Mouse (Mus musculus) embryonic facial prominence, embryonic 13.5 days (tissue): ENCODE results near the gene Ythdf2. TPM values are rescaled to one million over a fixed set of nuclear protein-coding genes. Genes with fewer than 3 reads are reported as not detected.

Source experiments
- ATAC-seq: fragments of 200-750 bp; cut with Nextera tagmentation; 2 replicates; pipeline ENCODE4 v1.8.0; 2017; ENCODE audit warnings: low read depth; ENCODE audit not compliant: insufficient number of reproducible peaks, insufficient read depth, low FRiP score, low TSS enrichment
- H3K27ac ChIP-seq: fragments of 300-500 bp; sonication (generic); 2 replicates; pipeline ENCODE4 v1.5.1; 2015; ENCODE audit warnings: moderate library complexity, mild to moderate bottlenecking, inconsistent platforms
- H3K27me3 ChIP-seq: fragments of 300-500 bp; sonication (generic); 2 replicates; pipeline ENCODE4 v1.6.1; 2015; ENCODE audit warnings: mild to moderate bottlenecking, inconsistent platforms
- H3K36me3 ChIP-seq: fragments of 300-500 bp; sonication (generic); 2 replicates; pipeline ENCODE4 v1.6.1; 2015; ENCODE audit warnings: mild to moderate bottlenecking, inconsistent platforms
- H3K4me1 ChIP-seq: fragments of 300-500 bp; sonication (generic); 2 replicates; pipeline ENCODE4 v1.6.1; 2015; ENCODE audit warnings: inconsistent platforms
- H3K4me2 ChIP-seq: fragments of 300-500 bp; sonication (generic); 2 replicates; pipeline ENCODE4 v1.6.1; 2015; ENCODE audit warnings: moderate library complexity, mild to moderate bottlenecking, inconsistent platforms
- H3K4me3 ChIP-seq: fragments of 300-500 bp; sonication (generic); 2 replicates; pipeline ENCODE4 v1.5.1; 2015; ENCODE audit warnings: mild to moderate bottlenecking, inconsistent platforms
- H3K9ac ChIP-seq: fragments of 300-500 bp; sonication (generic); 2 replicates; pipeline ENCODE4 v1.6.1; 2015; ENCODE audit warnings: mild to moderate bottlenecking, inconsistent platforms
- H3K9me3 ChIP-seq: fragments of 300-500 bp; sonication (generic); 2 replicates; pipeline ENCODE4 v1.6.1; 2016; ENCODE audit warnings: inconsistent platforms
- WGBS: fragments of 180-500 bp; shearing (Covaris S2); methylation state at CpG from one replicate; pipeline ENCODE4 v1.1.7; 2015; ENCODE audit warnings: mixed read lengths; 5-methylcytosine and 5-hydroxymethylcytosine counted together
- polyA plus RNA-seq: library from polyadenylated mRNA; unstranded; fragments of >200 nt; fragmentation: Nextera tagmentation; extraction: Ambion mirVana; gene quantifications from 2 replicates; pipeline ENCODE4 v1.2.1, GENCODE M21; 2015

The Ythdf2 gene
- polyA plus RNA-seq, 1 experiment from 2014 or later, result 124 TPM

DNA sequence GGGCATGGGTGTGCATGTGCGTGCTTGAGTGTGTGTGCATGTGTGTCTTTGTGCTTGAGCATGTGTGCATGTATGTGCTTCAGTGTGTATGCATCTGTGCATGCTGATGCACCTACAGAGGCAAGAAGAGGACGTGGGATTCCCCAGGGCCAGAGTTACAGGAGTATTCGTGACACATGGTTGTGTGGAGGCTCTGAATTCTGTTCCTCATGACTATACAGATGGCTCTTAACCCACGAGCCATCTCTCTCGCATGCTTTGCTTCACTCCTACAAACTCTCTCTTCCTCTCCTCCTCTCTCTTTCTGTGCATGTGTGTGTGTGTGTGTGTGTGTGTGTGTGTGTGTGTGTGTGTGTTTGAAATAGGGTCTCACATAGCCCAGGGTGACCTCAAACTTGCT is 42.3 kb downstream of the Ythdf2 start:
- Histone ChIP-seq H3K4me3 (no peak overlapping the region), H3K9ac (no peak overlapping the region), H3K27me3 (no peaks in the 10 kb centered on the region), H3K36me3 (no peaks in the 10 kb centered on the region), H3K4me1 (peaks cover 21% of the 10 kb centered on the region), H3K4me2 (no peak overlapping the region), H3K27ac (no peak overlapping the region), H3K9me3 (0 out of 2 replicates have a peak, but pooled peaks cover 4% of the 10 kb centered on the region)
- ATAC-seq, result no peak
- WGBS, result 76% methylated on average over 5 of the region's 5 CpGs

DNA sequence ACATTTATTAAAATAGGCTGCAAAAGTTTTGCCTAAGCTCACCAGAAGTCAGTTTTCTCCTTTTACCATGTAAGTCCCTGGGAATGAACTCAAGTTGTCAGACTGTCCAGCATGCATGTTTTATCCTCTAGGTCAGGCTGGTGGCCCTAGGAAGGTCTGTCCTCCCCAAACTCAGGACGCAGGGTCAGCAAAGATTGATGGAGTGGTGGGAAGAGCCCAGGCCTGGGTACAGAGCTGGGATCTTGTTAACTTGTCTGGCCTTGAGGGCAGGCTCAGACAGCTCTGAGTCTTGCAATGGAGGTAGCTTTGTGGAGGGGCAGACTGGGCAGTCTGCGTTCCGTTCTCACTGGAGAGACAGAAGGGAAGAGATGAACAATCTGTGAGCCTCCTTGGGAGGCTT is 42.8 kb downstream of the Ythdf2 start:
- no peaks in the 10 kb centered on the region for H3K36me3 ChIP-seq
- no peak overlapping the region for H3K4me3 ChIP-seq
- H3K27me3 ChIP-seq, result no peaks in the 10 kb centered on the region
- no peak overlapping the region for H3K9ac ChIP-seq
- H3K27ac ChIP-seq, result no peak overlapping the region
- ATAC-seq, result no peak
- H3K9me3 ChIP-seq, result 0 out of 2 replicates have a peak, but pooled peaks cover 4% of the 10 kb centered on the region
- H3K4me1 ChIP-seq, result peaks cover 21% of the 10 kb centered on the region
- H3K4me2 ChIP-seq, result no peak overlapping the region
- WGBS, result 91% methylated on average over 3 of the region's 3 CpGs

DNA sequence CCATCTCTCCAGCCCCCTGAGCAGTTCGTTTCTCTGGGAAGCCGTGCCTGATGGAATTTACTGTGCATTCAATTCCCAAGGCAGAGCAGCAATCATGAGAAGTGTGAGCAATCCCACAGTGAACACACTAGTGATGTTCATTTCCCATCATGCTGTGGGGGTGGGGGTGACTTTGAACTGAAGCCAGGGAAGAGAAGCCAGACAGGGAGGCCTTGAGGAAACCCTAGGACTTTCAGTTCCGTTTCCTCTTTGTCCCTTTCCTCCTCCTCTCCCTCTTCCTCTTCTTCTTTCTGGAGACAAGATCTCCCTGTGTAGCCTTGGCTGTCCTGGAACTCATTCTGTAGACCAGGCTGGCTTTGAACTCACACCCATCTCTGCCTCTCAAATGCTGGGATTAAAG is 44.7 kb downstream of the Ythdf2 start:
- H3K27me3 ChIP-seq, result no peaks in the 10 kb centered on the region
- peaks cover 21% of the 10 kb centered on the region for H3K4me1 ChIP-seq
- no peak overlapping the region for H3K4me2 ChIP-seq
- no peak for ATAC-seq
- H3K9ac ChIP-seq, result no peak overlapping the region
- no peaks in the 10 kb centered on the region for H3K36me3 ChIP-seq
- WGBS, result 89% methylated on average over 3 of the region's 3 CpGs
- no peak overlapping the region for H3K27ac ChIP-seq
- no peak overlapping the region for H3K4me3 ChIP-seq
- 0 out of 2 replicates have a peak, but pooled peaks cover 4% of the 10 kb centered on the region for H3K9me3 ChIP-seq

DNA sequence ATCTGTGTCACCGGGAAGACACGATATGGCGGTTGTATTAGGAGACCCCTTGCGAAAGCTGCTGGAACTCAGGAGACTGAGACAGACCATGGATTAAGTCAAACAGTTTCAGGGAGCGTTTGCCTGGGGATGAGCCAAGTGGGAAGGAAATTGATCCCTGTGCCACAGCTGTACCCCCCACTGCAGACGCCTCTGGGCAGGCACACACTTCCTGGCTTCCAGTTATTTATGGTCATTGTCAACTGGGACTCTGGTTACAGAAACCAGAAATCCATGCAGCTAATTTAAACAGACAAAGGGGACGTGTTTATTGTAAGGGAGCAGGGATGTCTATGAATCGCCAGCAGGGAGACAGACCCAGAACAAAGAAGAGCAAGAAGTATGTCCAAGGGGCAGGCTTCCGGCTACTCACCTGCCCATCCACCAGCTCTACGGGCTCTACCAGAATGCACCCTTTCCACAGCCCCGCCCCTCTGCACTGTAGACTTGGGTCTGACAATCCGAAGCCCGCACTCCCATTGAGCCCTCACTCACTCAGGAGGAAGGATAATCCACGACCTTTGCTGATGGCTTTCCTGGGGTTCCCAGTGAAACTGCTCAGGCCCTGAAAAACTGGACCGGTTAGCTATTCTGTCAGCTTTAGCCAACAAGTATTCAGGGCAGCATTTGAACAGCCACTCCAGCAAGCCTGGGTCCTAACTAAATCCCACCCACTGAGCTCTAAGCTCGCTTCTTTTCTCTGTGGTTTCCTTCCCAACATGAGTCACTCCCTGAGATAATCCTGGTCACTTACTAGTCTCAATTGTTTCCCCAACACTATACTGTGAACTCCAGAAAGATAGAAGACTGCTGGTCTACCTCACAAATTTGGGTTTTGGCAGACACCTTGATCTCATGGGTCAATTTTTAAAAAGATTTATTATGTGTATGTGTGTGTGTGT is 45.5 kb downstream of the Ythdf2 start:
- H3K4me3 ChIP-seq, result no peak overlapping the region
- H3K27ac ChIP-seq, result no peak overlapping the region
- H3K4me1 ChIP-seq, result peaks cover 21% of the 10 kb centered on the region
- ATAC-seq, result no peak
- H3K9me3 ChIP-seq, result 0 out of 2 replicates have a peak, but pooled peaks cover 4% of the 10 kb centered on the region
- no peaks in the 10 kb centered on the region for H3K36me3 ChIP-seq
- no peak overlapping the region for H3K4me2 ChIP-seq
- no peak overlapping the region for H3K9ac ChIP-seq
- WGBS, result 53% methylated on average over 16 of the region's 16 CpGs
- H3K27me3 ChIP-seq, result no peaks in the 10 kb centered on the region

DNA sequence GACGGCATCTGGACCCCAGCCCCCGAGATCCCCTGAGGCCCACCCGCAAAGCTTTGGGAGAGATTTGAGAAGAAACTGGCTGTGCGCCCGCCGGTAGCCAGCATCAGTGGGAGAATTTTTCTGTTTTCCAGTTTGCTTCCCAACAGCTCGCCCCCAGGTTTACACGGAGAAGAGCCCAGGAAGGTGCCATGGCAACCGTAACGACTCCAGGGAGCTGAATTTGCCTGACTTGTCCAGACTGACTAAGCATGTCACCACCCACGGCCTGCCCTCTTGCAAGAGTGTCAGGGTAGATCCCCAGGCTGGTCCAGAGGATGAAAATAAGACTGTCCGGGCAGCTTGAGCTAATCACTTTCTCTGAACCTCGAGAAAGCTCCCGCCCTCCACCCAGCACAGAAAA is 46.4 kb downstream of the Ythdf2 start:
- no peaks in the 10 kb centered on the region for H3K27me3 ChIP-seq
- WGBS, result 46% methylated on average over 14 of the region's 14 CpGs
- H3K9ac ChIP-seq, result no peak overlapping the region
- H3K4me3 ChIP-seq, result no peak overlapping the region
- H3K9me3 ChIP-seq, result 0 out of 2 replicates have a peak, but pooled peaks cover 4% of the 10 kb centered on the region
- no peaks in the 10 kb centered on the region for H3K36me3 ChIP-seq
- no peak overlapping the region for H3K27ac ChIP-seq
- peaks cover 21% of the 10 kb centered on the region for H3K4me1 ChIP-seq
- no peak overlapping the region for H3K4me2 ChIP-seq
- ATAC-seq, result no peak

DNA sequence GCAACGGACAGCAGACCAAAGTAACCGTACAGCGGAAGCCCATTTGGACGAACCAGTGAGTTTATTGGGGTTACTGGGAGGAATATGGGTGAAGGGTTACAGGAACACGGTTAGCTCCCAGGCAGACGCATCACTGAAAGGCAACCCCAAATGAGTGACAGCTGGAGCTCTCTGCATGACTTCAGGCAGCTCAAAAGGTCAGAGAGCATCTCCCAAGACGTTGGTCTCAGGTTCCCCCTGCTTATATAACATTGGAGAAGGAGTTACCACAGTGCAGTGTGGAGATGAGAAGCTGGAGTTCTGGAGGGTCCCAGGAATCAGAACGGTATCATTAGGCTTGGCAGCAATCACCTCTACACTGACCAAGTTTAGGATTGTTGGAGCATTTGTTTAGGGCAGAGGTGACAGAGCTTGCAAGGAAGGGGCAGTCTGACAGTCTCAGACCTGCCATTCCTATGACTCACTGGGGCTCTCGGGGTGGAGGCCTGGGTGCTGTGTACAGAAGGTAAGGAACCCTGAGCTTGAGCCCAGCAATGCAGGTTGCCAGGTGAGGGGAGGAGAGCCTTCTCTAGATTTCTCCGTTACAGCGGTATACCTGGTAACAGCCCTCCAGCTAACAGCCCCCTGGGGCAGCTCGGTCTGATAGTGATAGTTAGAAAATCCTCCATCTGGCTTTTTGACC is 55.0 kb downstream of the Ythdf2 start:
- H3K9ac ChIP-seq, result no peak overlapping the region
- no peaks in the 10 kb centered on the region for H3K27me3 ChIP-seq
- H3K9me3 ChIP-seq, result 0 out of 2 replicates have a peak, but pooled peaks cover 4% of the 10 kb centered on the region
- H3K27ac ChIP-seq, result no peak overlapping the region
- no peak overlapping the region for H3K4me2 ChIP-seq
- H3K4me3 ChIP-seq, result no peak overlapping the region
- H3K4me1 ChIP-seq, result no peaks in the 10 kb centered on the region
- 47% methylated on average over 12 of the region's 12 CpGs for WGBS
- ATAC-seq, result no peak
- no peaks in the 10 kb centered on the region for H3K36me3 ChIP-seq

DNA sequence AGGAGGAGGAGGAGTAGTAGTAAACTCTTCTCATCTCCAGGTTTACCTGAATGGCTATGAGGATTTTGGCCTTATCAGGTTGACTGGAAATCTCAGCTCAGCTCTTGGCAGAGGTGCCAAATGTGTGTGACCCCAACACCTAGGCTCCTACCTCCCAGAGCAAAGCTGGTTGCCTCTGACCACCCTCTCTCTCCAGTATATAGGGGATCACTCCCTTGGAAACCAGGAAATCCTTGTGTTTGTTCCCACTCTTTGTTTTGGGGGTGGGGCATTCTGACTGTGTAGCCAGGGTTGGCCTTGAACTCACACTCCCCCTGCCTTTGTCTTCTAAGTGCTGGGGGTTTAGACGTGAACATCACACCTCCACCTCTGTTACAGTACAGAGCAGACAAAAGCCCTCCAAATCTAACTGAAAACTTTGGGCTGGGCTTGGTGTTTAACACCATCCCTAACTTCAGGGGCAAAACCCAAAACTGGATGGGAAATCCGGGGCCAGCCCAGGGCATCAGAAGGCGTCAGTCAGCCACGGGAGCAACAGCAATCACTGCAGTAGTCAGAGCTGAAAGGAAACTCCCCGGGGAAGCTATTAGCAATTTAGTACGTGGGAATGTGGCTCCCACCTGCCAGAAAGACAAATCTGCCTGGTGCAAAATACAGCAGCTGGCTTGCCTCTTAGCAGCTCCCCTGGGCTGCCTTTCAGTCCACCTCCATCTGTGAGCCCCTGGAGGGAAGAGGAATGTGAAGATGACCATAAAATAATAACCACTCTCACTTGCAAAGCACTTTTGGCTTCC is 57.0 kb downstream of the Ythdf2 start:
- no peak for ATAC-seq
- H3K9ac ChIP-seq, result no peak overlapping the region
- H3K27ac ChIP-seq, result no peak overlapping the region
- H3K9me3 ChIP-seq, result 0 out of 2 replicates have a peak, but pooled peaks cover 4% of the 10 kb centered on the region
- H3K4me1 ChIP-seq, result no peaks in the 10 kb centered on the region; the same call in 1 of the 2 replicates
- no peak overlapping the region for H3K4me2 ChIP-seq
- no peak overlapping the region for H3K4me3 ChIP-seq
- WGBS, result 10% methylated on average over 6 of the region's 6 CpGs
- H3K36me3 ChIP-seq, result no peaks in the 10 kb centered on the region
- H3K27me3 ChIP-seq, result no peaks in the 10 kb centered on the region

DNA sequence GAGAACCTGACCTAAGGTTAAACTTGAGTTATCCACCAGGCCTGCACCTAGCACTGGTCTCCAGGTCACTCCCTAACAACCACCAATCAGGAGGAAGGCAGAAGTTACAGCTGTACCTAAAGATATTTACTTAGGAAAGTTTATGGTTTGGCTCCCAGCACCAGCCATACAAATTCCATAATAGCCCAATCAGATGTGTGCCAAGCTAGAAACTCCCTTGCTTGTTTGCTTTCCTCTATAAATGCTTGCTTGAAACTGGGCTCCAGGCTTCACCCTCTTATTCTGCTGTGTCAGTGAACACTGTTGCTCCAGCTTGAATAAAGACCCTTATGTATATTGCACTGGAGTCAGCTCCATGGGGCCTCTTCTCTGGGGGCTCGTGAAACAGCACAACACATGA is 60.4 kb downstream of the Ythdf2 start:
- H3K9me3 ChIP-seq, result peaks cover 4% of the 10 kb centered on the region; the same call in 1 of the 2 replicates
- H3K4me2 ChIP-seq, result no peak overlapping the region
- no peaks in the 10 kb centered on the region for H3K36me3 ChIP-seq
- no peak for ATAC-seq
- no peak overlapping the region for H3K27ac ChIP-seq
- no peaks in the 10 kb centered on the region; the same call in 1 of the 2 replicates for H3K4me1 ChIP-seq
- WGBS, result 61% methylated on average over 1 of the region's 1 CpGs
- H3K4me3 ChIP-seq, result no peak overlapping the region
- no peak overlapping the region for H3K9ac ChIP-seq
- H3K27me3 ChIP-seq, result peaks cover 3% of the 10 kb centered on the region

DNA sequence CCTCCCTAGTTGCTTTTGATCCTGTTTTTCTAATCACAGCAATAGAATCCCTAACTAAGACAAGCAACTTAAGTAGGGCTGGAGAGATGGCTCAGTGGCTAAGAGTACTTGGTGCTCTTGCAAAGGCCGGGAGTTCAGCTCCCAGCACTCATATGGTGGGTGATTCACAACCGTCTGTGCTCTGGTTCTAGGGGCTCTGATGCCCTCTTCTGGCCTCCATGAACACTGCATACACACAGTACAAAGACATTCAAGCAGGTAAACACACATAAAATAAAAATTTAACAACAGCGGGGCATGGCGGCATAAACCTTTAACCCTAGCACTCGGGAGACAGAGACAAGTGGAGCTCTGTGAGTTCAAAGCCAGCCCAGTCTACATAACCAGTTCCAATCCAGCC is 65.9 kb downstream of the Ythdf2 start:
- Histone ChIP-seq H3K4me3 (no peak overlapping the region), H3K4me2 (no peak overlapping the region), H3K4me1 (peaks cover 17% of the 10 kb centered on the region), H3K9ac (no peak overlapping the region), H3K27me3 (peaks cover 55% of the 10 kb centered on the region), H3K36me3 (no peaks in the 10 kb centered on the region), H3K9me3 (no peaks in the 10 kb centered on the region; the same call in 1 of the 2 replicates), H3K27ac (no peak overlapping the region)
- ATAC-seq, result no peak
- 71% methylated on average over 5 of the region's 5 CpGs for WGBS

DNA sequence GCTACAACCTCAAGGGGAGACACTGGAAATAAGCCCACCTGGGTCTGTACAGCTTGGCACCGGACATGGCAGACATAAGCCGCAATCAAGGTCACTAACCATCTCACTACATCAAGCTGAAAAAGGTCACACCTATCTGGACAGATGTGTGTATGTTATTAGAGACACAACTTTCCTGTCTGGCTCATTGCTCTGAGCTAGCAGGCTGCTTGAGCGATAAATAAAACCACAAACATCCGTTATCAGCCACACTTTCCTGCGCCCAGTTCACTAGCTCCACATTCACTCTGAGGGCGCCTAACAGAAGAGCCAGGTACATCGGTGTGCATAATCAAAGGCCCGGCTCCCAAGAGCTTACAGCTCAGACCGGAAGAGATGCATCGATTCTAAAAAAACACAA is 67.0 kb downstream of the Ythdf2 start:
- peaks cover 59% of the 10 kb centered on the region for H3K27me3 ChIP-seq
- no peaks in the 10 kb centered on the region; the same call in 1 of the 2 replicates for H3K9me3 ChIP-seq
- no peak overlapping the region for H3K9ac ChIP-seq
- ATAC-seq, result no peak
- H3K36me3 ChIP-seq, result no peaks in the 10 kb centered on the region
- 33% methylated on average over 10 of the region's 10 CpGs for WGBS
- H3K4me2 ChIP-seq, result peak overlapping the region; percentile 93
- H3K4me1 ChIP-seq, result peaks cover 17% of the 10 kb centered on the region
- H3K4me3 ChIP-seq, result peak overlapping the region; percentile 56; the same call in 1 of the 2 replicates
- H3K27ac ChIP-seq, result no peak overlapping the region
